Mouse (Mus musculus) forebrain, embryonic 16.5 days (tissue): ENCODE data around the gene Slc25a35. TPM values are rescaled to one million over a fixed set of nuclear protein-coding genes. Genes with fewer than 3 reads are reported as not detected.
"Not testable (repeated sequence)": the region's sequence is repeated elsewhere in the genome, so short reads cannot be mapped to it uniquely, and the experiment has no call there.

Experiments used
- ATAC-seq: fragments of 200-750 bp; cut with Nextera tagmentation; 2 replicates; pipeline ENCODE4 v1.8.0; 2017; ENCODE audit warnings: mild to moderate bottlenecking, moderate library complexity
- H3K27ac ChIP-seq: fragments of 300-500 bp; sonication (generic); 2 replicates; pipeline ENCODE4 v1.5.1; 2014; ENCODE audit warnings: low read length, control low read depth
- H3K27me3 ChIP-seq: fragments of 300-500 bp; sonication (generic); replicated peaks from 2 replicates; pipeline ENCODE4 v1.6.1; 2014; ENCODE audit warnings: low read length; ENCODE audit not compliant: control insufficient read depth, insufficient read depth
- H3K36me3 ChIP-seq: fragments of 300-500 bp; sonication (generic); 2 replicates; pipeline ENCODE4 v1.6.1; 2014; ENCODE audit not compliant: control insufficient read depth, insufficient read depth
- H3K4me1 ChIP-seq: fragments of 300-500 bp; sonication (generic); replicated peaks from 2 replicates; pipeline ENCODE4 v1.6.1; 2014; ENCODE audit warnings: low read length; ENCODE audit not compliant: control insufficient read depth, insufficient read depth
- H3K4me2 ChIP-seq: fragments of 300-500 bp; sonication (generic); 2 replicates; pipeline ENCODE4 v1.6.1; 2014; ENCODE audit warnings: mild to moderate bottlenecking, low read length, control low read depth
- H3K4me3 ChIP-seq: fragments of 300-500 bp; sonication (generic); replicated peaks from 2 replicates; pipeline ENCODE4 v1.5.1; 2014; ENCODE audit warnings: mild to moderate bottlenecking, low read length, control low read depth
- H3K9ac ChIP-seq: fragments of 300-500 bp; sonication (generic); replicated peaks from 2 replicates; pipeline ENCODE4 v1.6.1; 2014; ENCODE audit warnings: low read depth, low read length, control low read depth
- H3K9me3 ChIP-seq: fragments of 300-500 bp; sonication (generic); 2 replicates; pipeline ENCODE4 v1.6.1; 2016; ENCODE audit warnings: low read length; ENCODE audit not compliant: control insufficient read depth
- WGBS: fragments of 180-500 bp; shearing (Covaris S2); extraction: QIAGEN DNeasy Blood & Tissue Kit; methylation state at CpG from one replicate; pipeline ENCODE4 v1.1.7; 2014; 5-methylcytosine and 5-hydroxymethylcytosine counted together
- polyA plus RNA-seq: library from polyadenylated mRNA; unstranded; fragments of >200 nt; fragmentation: Nextera tagmentation; extraction: Ambion mirVana; gene quantifications from 2 replicates; pipeline ENCODE4 v1.2.1, GENCODE M21; 2015

The Slc25a35 gene
- polyA plus RNA-seq: 0.86 and 1.0 TPM in 2 replicates

- H3K4me3 ChIP-seq: peak within 1 kb of the TSS; percentile 73
- H3K9ac ChIP-seq: peak within 1 kb of the TSS; percentile 80
- peak; percentile 98 for ATAC-seq
- H3K27ac ChIP-seq: no peak within 1 kb of the TSS
- H3K9me3 ChIP-seq: no peaks in the 10 kb centered on the region
- H3K4me2 ChIP-seq: peak within 1 kb of the TSS; percentile 97
- under 1% methylated on average over 50 of the region's 50 CpGs for WGBS
- no peaks in the 10 kb centered on the region for H3K36me3 ChIP-seq
- no peaks in the 10 kb centered on the region for H3K27me3 ChIP-seq
- H3K4me1 ChIP-seq: peaks cover 10% of the 10 kb centered on the region
These were observed at the start of gene Slc25a35 for GRCm38 (mm10) chr11:68967337-68968282. Gene Slc25a35 (plus strand): TSS chr11:68968131.

- H3K9ac ChIP-seq: no peak overlapping the region
- WGBS: 62% methylated on average over 3 of the region's 3 CpGs
- H3K36me3 ChIP-seq: no peaks in the 10 kb centered on the region
- ATAC-seq: no peak
- H3K4me2 ChIP-seq: no peak overlapping the region
- H3K4me1 ChIP-seq: no peaks in the 10 kb centered on the region
- no peaks in the 10 kb centered on the region for H3K27me3 ChIP-seq
- H3K9me3 ChIP-seq: no peaks in the 10 kb centered on the region
- no peak overlapping the region for H3K27ac ChIP-seq
- no peak overlapping the region for H3K4me3 ChIP-seq
These were observed 44.7 kb upstream of the Slc25a35 start for GRCm38 (mm10) chr11:68923191-68923590.

GRCm38 (mm10) chr11:68924749-68925148 is 43.2 kb upstream of the Slc25a35 start:
- no peak overlapping the region for H3K27ac ChIP-seq
- no peaks in the 10 kb centered on the region for H3K4me1 ChIP-seq
- no peaks in the 10 kb centered on the region for H3K27me3 ChIP-seq
- no peak for ATAC-seq
- H3K36me3 ChIP-seq: no peaks in the 10 kb centered on the region
- no peak overlapping the region for H3K4me3 ChIP-seq
- H3K9me3 ChIP-seq: no peaks in the 10 kb centered on the region
- H3K4me2 ChIP-seq: no peak overlapping the region
- no peak overlapping the region for H3K9ac ChIP-seq
- WGBS: 81% methylated on average over 2 of the region's 2 CpGs

- ATAC-seq: no peak
- Histone ChIP-seq H3K4me2 (no peak within 1 kb of the TSS), H3K9ac (no peak within 1 kb of the TSS), H3K27me3 (no peaks in the 10 kb centered on the region), H3K9me3 (no peaks in the 10 kb centered on the region), H3K27ac (no peak within 1 kb of the TSS), H3K36me3 (no peaks in the 10 kb centered on the region), H3K4me3 (no peak within 1 kb of the TSS), H3K4me1 (no peaks in the 10 kb centered on the region)
- 81% methylated on average over 3 of the region's 3 CpGs for WGBS
These were observed 41.0 kb upstream of the Slc25a35 start, which contains the start of gene Odf4 for GRCm38 (mm10) chr11:68926981-68927380. Gene Odf4 (minus strand): TSS chr11:68927081.

- H3K36me3 ChIP-seq: no peaks in the 10 kb centered on the region
- H3K27me3 ChIP-seq: no peaks in the 10 kb centered on the region
- H3K9ac ChIP-seq: no peak overlapping the region
- H3K4me3 ChIP-seq: no peak overlapping the region
- ATAC-seq: no peak
- no peak overlapping the region for H3K27ac ChIP-seq
- no peaks in the 10 kb centered on the region for H3K9me3 ChIP-seq
- H3K4me1 ChIP-seq: peaks cover 5% of the 10 kb centered on the region; the same call in 1 of the 2 replicates
- 89% methylated on average over 6 of the region's 6 CpGs for WGBS
- no peak overlapping the region for H3K4me2 ChIP-seq
These were observed 38.0 kb upstream of the Slc25a35 start for GRCm38 (mm10) chr11:68929947-68930346.

GRCm38 (mm10) chr11:68933885-68934507 is 33.9 kb upstream of the Slc25a35 start:
- Histone ChIP-seq H3K4me3 (no peak overlapping the region), H3K4me2 (no peak overlapping the region), H3K27ac (peak overlapping the region; percentile 30; the same call in 1 of the 2 replicates), H3K9me3 (no peaks in the 10 kb centered on the region), H3K27me3 (no peaks in the 10 kb centered on the region), H3K4me1 (peaks cover 5% of the 10 kb centered on the region), H3K36me3 (no peaks in the 10 kb centered on the region), H3K9ac (no peak overlapping the region)
- peak; percentile 49; the same call in 1 of the 2 replicates for ATAC-seq
- WGBS: 63% methylated on average over 5 of the region's 5 CpGs

GRCm38 (mm10) chr11:68936951-68937350 is 31.0 kb upstream of the Slc25a35 start:
- H3K9me3 ChIP-seq, H3K27me3 ChIP-seq, H3K36me3 ChIP-seq, H3K27ac ChIP-seq, H3K4me2 ChIP-seq, ATAC-seq, H3K4me3 ChIP-seq, H3K9ac ChIP-seq: not testable (repeated sequence)
- 89% methylated on average over 4 of the region's 4 CpGs for WGBS
- peaks cover 15% of the 10 kb centered on the region for H3K4me1 ChIP-seq

GRCm38 (mm10) chr11:68939451-68940304 is 28.3 kb upstream of the Slc25a35 start:
- H3K36me3 ChIP-seq: no peaks in the 10 kb centered on the region
- ATAC-seq: peak; percentile 100
- H3K27me3 ChIP-seq: no peaks in the 10 kb centered on the region
- peaks cover 9% of the 10 kb centered on the region for H3K4me1 ChIP-seq
- H3K9me3 ChIP-seq: no peaks in the 10 kb centered on the region
- under 1% methylated on average over 16 of the region's 16 CpGs for WGBS
- peak overlapping the region; percentile 59 for H3K9ac ChIP-seq
- H3K4me3 ChIP-seq: peak overlapping the region; percentile 46
- H3K27ac ChIP-seq: peak overlapping the region; percentile 69
- peak overlapping the region; percentile 70 for H3K4me2 ChIP-seq
